Mouse (Mus musculus) neural tube, embryonic 14.5 days (tissue): ENCODE data around the gene Zfyve16. TPM values are rescaled to one million over a fixed set of nuclear protein-coding genes. Genes with fewer than 3 reads are reported as not detected.

Source experiments
- ATAC-seq: fragments of 200-750 bp; cut with Nextera tagmentation; 2 replicates; pipeline ENCODE4 v1.8.0; 2017; ENCODE audit warnings: low read depth, mild to moderate bottlenecking, moderate TSS enrichment, moderate library complexity
- H3K27ac ChIP-seq: fragments of 300-500 bp; sonication (generic); 2 replicates; pipeline ENCODE4 v1.5.1; 2014; ENCODE audit warnings: low read depth, mild to moderate bottlenecking, control low read depth, low read length, moderate library complexity, mixed read lengths
- H3K27me3 ChIP-seq: fragments of 300-500 bp; sonication (generic); 2 replicates; pipeline ENCODE4 v1.6.1; 2014; ENCODE audit warnings: low read length; ENCODE audit not compliant: control insufficient read depth, insufficient read depth
- H3K36me3 ChIP-seq: fragments of 300-500 bp; sonication (generic); 2 replicates; pipeline ENCODE4 v1.6.1; 2014; ENCODE audit warnings: low read length, mixed read lengths; ENCODE audit not compliant: control insufficient read depth, insufficient read depth
- H3K4me1 ChIP-seq: fragments of 300-500 bp; sonication (generic); 2 replicates; pipeline ENCODE4 v1.6.1; 2014; ENCODE audit warnings: low read length; ENCODE audit not compliant: control insufficient read depth, insufficient read depth
- H3K4me2 ChIP-seq: fragments of 300-500 bp; sonication (generic); 2 replicates; pipeline ENCODE4 v1.6.1; 2014; ENCODE audit warnings: mild to moderate bottlenecking, low read depth, low read length, control low read depth
- H3K4me3 ChIP-seq: fragments of 300-500 bp; sonication (generic); 2 replicates; pipeline ENCODE4 v1.5.1; 2014; ENCODE audit warnings: low read depth, low read length, control low read depth, mixed read lengths
- H3K9ac ChIP-seq: fragments of 300-500 bp; sonication (generic); replicated peaks from 2 replicates; pipeline ENCODE4 v1.6.1; 2014; ENCODE audit warnings: low read depth, mild to moderate bottlenecking, control low read depth, low read length, mixed read lengths
- H3K9me3 ChIP-seq: fragments of 300-500 bp; sonication (generic); 2 replicates; pipeline ENCODE4 v1.6.1; 2016; ENCODE audit warnings: low read length; ENCODE audit not compliant: control insufficient read depth
- WGBS: fragments of 180-500 bp; shearing (Covaris S2); extraction: QIAGEN DNeasy Blood & Tissue Kit; methylation state at CpG from one replicate; pipeline ENCODE4 v1.1.7; 2014; 5-methylcytosine and 5-hydroxymethylcytosine counted together
- polyA plus RNA-seq: library from polyadenylated mRNA; unstranded; fragments of >200 nt; fragmentation: Nextera tagmentation; extraction: Ambion mirVana; gene quantifications from 2 replicates; pipeline ENCODE4 v1.2.1, GENCODE M21; 2014

Gene Zfyve16
- polyA plus RNA-seq, 1 experiment from 2014 or later = 13.7 TPM

- peak; percentile 61; the same call in 1 of the 2 replicates for ATAC-seq
- Histone ChIP-seq H3K4me3 (no peak overlapping the region), H3K27me3 (no peaks in the 10 kb centered on the region), H3K27ac (no peak overlapping the region), H3K36me3 (no peaks in the 10 kb centered on the region), H3K9me3 (no peaks in the 10 kb centered on the region), H3K4me1 (no peaks in the 10 kb centered on the region), H3K4me2 (no peak overlapping the region), H3K9ac (no peak overlapping the region)
- WGBS = 49% methylated on average over 4 of the region's 4 CpGs
Observed at GRCm38 (mm10) chr13:92539126-92539525, 8.5 kb upstream of the Zfyve16 start.

GRCm38 (mm10) chr13:92533801-92534200, 3.1 kb upstream of the Zfyve16 start:
- ATAC-seq = no peak
- peaks cover 5% of the 10 kb centered on the region; the same call in 1 of the 2 replicates for H3K4me1 ChIP-seq
- H3K36me3 ChIP-seq = no peaks in the 10 kb centered on the region
- no peak overlapping the region for H3K27ac ChIP-seq
- H3K9ac ChIP-seq = no peak overlapping the region
- H3K4me3 ChIP-seq = no peak overlapping the region
- H3K4me2 ChIP-seq = no peak overlapping the region
- WGBS = 63% methylated on average over 2 of the region's 2 CpGs
- H3K27me3 ChIP-seq = no peaks in the 10 kb centered on the region
- H3K9me3 ChIP-seq = no peaks in the 10 kb centered on the region

- Histone ChIP-seq H3K4me1 (peaks cover 5% of the 10 kb centered on the region; the same call in 1 of the 2 replicates), H3K9ac (no peak overlapping the region), H3K4me3 (no peak overlapping the region), H3K4me2 (no peak overlapping the region), H3K36me3 (no peaks in the 10 kb centered on the region), H3K9me3 (no peaks in the 10 kb centered on the region), H3K27ac (no peak overlapping the region), H3K27me3 (no peaks in the 10 kb centered on the region)
- 73% methylated on average over 2 of the region's 2 CpGs for WGBS
- no peak for ATAC-seq
Observed at GRCm38 (mm10) chr13:92532216-92532615, 1.5 kb upstream of the Zfyve16 start.

GRCm38 (mm10) chr13:92531237-92531636, 569 bp upstream of the Zfyve16 start:
- H3K4me1 ChIP-seq = peaks cover 5% of the 10 kb centered on the region; the same call in 1 of the 2 replicates
- no peaks in the 10 kb centered on the region for H3K27me3 ChIP-seq
- peak; percentile 5; the same call in 1 of the 2 replicates for ATAC-seq
- peak overlapping the region; percentile 91 for H3K9ac ChIP-seq
- WGBS = 5% methylated on average over 15 of the region's 15 CpGs
- H3K36me3 ChIP-seq = no peaks in the 10 kb centered on the region
- H3K9me3 ChIP-seq = no peaks in the 10 kb centered on the region
- peak overlapping the region; percentile 71 for H3K4me2 ChIP-seq
- H3K4me3 ChIP-seq = peak overlapping the region; percentile 83
- H3K27ac ChIP-seq = peak overlapping the region; percentile 93

- peak overlapping the region; percentile 91 for H3K9ac ChIP-seq
- H3K4me3 ChIP-seq = peak overlapping the region; percentile 83
- peak overlapping the region; percentile 71 for H3K4me2 ChIP-seq
- no peaks in the 10 kb centered on the region for H3K27me3 ChIP-seq
- H3K4me1 ChIP-seq = peaks cover 5% of the 10 kb centered on the region; the same call in 1 of the 2 replicates
- ATAC-seq = no peak; the same call in 1 of the 2 replicates
- WGBS = 3% methylated on average over 42 of the region's 47 CpGs
- no peaks in the 10 kb centered on the region for H3K9me3 ChIP-seq
- peak overlapping the region; percentile 93 for H3K27ac ChIP-seq
- H3K36me3 ChIP-seq = no peaks in the 10 kb centered on the region
Observed at GRCm38 (mm10) chr13:92529828-92530720, 594 bp downstream of the Zfyve16 start.

- H3K9me3 ChIP-seq = no peaks in the 10 kb centered on the region
- no peak overlapping the region for H3K4me3 ChIP-seq
- WGBS = 90% methylated on average over 5 of the region's 5 CpGs
- no peaks in the 10 kb centered on the region for H3K4me1 ChIP-seq
- no peak overlapping the region for H3K27ac ChIP-seq
- H3K9ac ChIP-seq = no peak overlapping the region
- ATAC-seq = no peak
- H3K27me3 ChIP-seq = no peaks in the 10 kb centered on the region
- no peak overlapping the region for H3K4me2 ChIP-seq
- peaks cover 25% of the 10 kb centered on the region for H3K36me3 ChIP-seq
Observed at GRCm38 (mm10) chr13:92523178-92523813, 7.4 kb downstream of the Zfyve16 start.

GRCm38 (mm10) chr13:92504871-92505270, 25.8 kb downstream of the Zfyve16 start:
- whole genome bisulfite sequencing = 90% methylated on average over 12 of the region's 12 CpGs
- no peak overlapping the region for H3K9ac ChIP-seq
- H3K27ac ChIP-seq = no peak overlapping the region
- ATAC-seq = no peak
- no peaks in the 10 kb centered on the region for H3K9me3 ChIP-seq
- no peaks in the 10 kb centered on the region for H3K27me3 ChIP-seq
- no peaks in the 10 kb centered on the region for H3K4me1 ChIP-seq
- no peak overlapping the region for H3K4me3 ChIP-seq
- peaks cover 11% of the 10 kb centered on the region for H3K36me3 ChIP-seq
- H3K4me2 ChIP-seq = no peak overlapping the region

GRCm38 (mm10) chr13:92491923-92492322, 38.7 kb downstream of the Zfyve16 start:
- no peak overlapping the region for H3K4me2 ChIP-seq
- no peak for ATAC-seq
- 89% methylated on average over 1 of the region's 1 CpGs for WGBS
- H3K9ac ChIP-seq = no peak overlapping the region
- H3K4me1 ChIP-seq = no peaks in the 10 kb centered on the region
- no peaks in the 10 kb centered on the region for H3K9me3 ChIP-seq
- H3K27ac ChIP-seq = no peak overlapping the region
- no peaks in the 10 kb centered on the region for H3K27me3 ChIP-seq
- no peak overlapping the region for H3K4me3 ChIP-seq
- H3K36me3 ChIP-seq = peaks cover 17% of the 10 kb centered on the region

- H3K4me2 ChIP-seq = no peak overlapping the region
- H3K9ac ChIP-seq = no peak overlapping the region
- 60% methylated on average over 4 of the region's 4 CpGs for WGBS
- no peak overlapping the region for H3K4me3 ChIP-seq
- no peak overlapping the region for H3K27ac ChIP-seq
- H3K27me3 ChIP-seq = no peaks in the 10 kb centered on the region
- no peaks in the 10 kb centered on the region for H3K9me3 ChIP-seq
- no peaks in the 10 kb centered on the region for H3K4me1 ChIP-seq
- peak; percentile 63; the same call in 1 of the 2 replicates for ATAC-seq
- H3K36me3 ChIP-seq = peaks cover 17% of the 10 kb centered on the region
Observed at GRCm38 (mm10) chr13:92490817-92491216, 39.9 kb downstream of the Zfyve16 start.
